Mouse (Mus musculus) embryo, embryonic 11 days (tissue): ENCODE measurements around the gene Kcnd1.
"Not testable (repeated sequence)": the region's sequence is repeated elsewhere in the genome, so short reads cannot be mapped to it uniquely, and the experiment has no call there.

ENCODE experiments used
- DNase-seq: peaks from one replicate; pipeline ENCODE4 v3.0.0-alpha.2; 2015

The Kcnd1 gene

DNA sequence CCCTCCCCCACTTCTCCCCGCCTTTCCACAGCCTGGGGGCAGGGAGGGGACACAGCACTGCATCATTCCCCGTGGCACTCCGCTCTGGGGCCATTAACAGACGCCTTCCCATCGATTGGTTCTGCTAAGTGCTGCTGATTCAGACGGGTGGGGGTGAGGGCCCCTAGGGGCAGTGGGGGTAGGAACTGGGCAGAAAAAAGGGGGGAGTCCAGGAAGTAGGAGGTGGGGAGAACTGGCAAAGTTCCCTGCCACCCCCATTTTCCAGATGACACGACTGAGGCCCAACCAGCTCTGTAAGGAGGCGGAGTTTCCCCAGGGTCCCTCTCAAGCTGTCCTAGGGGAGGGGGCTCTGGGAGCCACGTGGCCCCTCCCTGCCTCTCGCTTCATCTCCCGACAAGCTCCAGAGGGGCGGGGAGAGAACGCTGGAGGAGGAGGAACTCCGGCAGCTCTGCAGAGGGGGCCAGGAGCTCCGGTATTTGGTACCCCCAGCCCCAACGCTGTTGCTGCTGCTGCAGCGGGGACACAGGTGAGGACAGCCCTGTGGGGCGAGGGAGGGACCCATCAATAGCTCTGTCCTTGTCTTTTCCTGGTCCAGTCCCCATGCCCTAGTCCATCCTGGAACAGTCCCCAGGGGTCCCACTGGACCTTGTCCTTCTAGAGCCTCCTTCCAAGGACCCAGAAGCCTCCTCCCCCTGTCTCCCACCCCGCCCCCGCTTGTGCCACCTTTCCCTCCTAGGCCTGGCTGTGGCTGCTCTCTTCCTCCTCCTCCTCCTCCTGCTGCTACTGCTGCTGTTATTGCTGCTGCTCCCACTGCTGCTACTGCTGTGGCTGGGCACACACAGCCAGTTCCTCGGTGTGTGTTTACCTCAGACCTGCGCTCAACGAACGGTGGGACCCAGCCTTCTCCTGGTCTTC lies at the start of gene Kcnd1:
TSS of gene Kcnd1 (plus strand) at position 425 of the 915 bp plus-strand sequence.
- peak; percentile 47 for DNase-seq

DNA sequence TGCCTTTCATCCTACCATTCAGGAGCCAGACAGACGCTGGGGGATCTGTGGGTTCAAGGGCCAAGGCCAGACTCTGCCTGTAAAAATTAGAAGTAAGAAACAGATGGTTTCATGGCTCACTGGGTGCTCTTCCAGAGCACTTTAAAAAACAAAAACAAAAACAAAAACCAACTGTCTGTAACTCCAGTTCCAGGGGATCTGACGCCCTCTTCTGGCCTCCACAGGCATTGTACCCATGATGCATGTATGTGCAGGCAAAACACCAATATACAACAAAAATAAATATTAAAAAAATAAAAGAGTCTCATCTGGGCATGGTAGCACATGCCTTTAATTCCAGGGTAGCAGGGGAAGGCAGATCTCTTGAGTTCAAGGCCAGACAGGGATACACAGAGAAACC lies 49.3 kb upstream of the Kcnd1 start:
- DNase-seq = no peak

DNA sequence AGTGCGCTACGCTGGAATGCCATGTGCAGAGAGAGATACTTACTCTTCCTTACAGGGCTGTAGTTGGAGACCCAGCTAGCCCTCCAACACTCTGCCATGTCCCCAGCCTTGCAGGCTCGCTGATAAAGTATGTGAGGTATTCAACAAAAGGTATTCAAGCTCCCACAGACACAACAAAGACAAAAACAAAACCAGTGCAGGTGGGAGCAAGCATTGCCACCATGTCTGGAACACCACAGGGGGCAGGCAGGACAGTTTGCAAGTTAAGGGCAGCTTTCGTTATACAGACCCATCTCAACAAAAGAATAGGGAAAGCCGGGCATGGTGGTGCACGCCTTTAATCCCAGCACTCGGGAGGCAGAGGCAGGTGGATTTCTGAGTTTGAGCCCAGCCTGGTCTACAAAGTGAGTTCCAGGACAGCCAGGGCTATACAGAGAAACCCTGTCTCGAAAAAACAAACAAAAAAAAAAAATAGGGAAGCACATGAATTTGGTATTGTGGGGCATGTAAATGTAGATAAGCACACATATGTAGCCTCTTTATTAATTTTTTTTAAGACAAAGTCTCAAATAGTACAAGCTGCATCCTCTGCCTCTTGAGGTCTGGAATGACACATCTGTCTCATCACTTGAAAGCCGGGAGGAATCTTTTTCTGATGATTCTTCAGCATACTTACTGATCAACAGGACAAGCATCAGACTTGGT lies 46.4 kb upstream of the Kcnd1 start:
- DNase-seq = no peak

DNA sequence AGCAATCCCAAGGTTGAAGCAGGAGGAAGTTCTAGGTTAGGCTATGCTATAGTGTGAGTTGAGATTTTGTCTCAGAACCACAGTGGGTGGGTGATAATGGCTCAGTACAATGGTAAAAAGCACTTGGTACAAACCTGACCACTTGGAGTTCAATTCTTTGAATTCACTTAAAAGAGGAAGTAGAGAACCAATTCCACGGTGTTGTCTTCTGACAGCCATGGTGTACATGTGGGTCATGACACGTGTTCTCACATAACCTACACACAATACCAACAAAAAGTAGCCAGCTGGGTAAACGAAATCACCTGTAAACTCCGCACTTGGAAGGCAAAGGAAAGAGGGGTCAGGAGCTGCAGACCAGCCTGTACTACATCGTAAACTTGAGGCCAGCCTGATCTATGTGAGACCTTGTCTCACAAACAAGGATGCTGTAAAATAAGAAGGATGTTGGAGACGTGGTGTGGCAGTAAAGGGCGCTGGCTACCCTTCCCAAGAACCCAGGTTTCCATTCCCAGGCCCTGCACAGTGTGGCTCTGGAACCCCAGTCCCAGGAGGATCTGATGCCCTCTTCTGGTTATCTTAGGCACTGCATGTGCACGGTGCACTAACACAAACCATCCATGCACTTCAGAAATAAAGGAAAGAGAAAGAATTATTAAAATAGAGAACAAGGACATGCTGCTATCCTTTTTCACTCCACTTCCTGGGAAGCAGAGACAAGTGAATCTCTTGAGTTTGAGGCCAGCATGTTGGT lies 45.6 kb upstream of the Kcnd1 start:
- peak; percentile 50 for DNase-seq

DNA sequence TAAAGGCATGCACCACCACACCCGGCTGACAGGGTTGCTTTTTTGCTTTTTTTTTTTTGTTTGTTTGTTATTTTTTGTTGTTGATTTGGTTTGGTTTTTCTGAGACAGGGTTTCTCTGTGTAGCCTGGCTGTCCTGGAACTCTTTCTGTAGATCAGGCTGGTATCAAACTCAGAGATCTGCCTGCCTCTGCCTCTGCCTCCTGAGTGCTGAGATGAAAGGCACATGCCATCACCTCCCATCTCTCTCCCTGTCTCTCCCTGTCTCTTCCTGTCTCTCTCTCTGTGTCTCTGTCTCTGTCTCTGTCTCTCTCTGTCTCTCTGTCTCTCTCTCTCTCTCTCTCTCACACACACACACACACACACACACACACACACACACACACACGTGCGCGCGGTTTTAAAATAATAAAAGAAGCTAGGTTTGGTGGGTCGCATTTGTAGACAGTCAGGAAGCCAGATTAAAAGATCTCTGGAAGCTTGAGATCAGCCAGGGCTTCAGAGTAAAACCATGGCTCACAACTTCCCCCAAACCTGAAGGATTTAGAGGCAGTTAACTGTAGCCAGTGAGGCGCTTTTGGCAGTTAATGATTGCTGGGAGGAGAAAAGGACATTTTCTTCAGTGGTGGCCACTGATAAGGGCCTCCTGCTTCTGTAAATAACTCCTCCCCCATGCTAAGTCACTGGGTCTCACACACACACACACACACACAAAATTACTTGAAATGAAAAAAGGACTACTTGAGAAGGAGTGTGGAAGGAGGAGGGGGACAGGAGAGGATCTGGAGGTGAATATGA lies 43.4 kb upstream of the Kcnd1 start:
- DNase-seq = no peak

DNA sequence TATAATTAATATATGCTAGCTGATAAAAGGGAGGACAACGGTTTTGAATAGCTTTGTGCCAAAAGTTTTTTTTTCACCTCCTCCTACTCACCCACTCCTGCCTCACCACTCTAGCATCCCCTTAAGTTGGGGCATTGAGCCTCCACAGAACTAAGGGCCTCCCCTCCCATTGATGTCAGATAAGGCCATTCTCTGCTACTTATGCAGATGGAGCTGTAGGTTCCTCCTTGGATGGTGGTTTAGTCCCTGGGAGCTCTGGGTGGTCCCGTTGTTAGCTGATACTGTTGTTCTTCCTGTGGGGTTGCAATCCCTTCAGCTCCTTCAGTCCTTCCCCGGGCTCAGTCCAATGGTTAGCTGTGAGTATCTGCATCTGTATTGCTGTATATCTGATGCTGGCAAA lies 42.8 kb upstream of the Kcnd1 start:
- no peak for DNase-seq

DNA sequence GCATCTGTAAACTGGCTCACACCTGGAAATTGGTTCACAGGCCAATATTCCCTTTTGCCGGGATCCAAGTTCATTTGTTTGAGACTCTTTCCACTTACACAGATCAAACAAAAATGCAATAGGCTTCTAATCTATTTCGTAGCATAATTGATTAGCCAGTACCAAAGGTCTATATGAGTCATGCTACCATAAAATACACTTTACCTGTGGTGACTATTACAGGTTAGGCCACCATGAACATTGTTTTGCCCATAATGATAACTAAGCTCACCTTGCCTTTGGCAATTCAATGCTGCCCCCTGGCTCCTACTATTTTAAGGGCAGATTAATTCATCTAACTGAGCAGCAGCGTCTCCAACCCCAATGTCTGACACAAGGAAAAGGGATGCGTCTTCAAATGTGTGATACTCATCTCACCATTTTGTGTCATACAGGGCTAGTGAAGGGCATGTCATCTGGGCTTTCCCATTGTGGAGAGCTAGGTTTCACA lies 39.4 kb upstream of the Kcnd1 start:
- DNase-seq = no peak

DNA sequence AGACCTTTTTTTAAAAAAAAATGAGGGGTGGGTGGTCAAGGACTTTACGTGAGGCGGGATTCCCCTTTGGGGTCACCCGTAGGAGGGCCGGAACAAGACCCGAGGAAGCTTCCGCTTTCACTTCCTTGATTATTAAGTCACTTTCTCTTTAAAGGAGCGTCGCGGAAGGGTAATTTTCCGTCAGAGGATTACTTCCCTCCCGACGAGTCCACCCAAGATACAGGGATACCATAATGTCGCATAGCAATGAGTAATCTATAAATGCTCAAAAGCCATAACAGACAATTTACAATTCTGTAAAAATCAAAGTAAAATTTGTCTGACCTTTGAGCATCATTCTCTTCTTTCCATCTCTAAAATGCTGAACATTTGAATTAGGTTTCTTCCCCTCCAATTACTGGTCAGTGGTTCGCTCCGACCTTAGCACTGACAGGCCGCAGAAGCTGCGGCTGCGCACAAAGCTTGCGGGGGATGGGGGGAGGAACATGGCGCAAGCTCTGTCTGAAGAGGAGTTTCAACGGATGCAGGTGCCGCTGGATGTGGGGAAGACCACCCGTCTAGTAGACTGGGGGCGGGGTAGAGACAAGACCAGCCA lies 32.5 kb upstream of the Kcnd1 start, which contains the start of gene Gripap1:
TSS of gene Gripap1 (plus strand) at position 224 of the 595 bp plus-strand sequence.
- peak; percentile 89 for DNase-seq

DNA sequence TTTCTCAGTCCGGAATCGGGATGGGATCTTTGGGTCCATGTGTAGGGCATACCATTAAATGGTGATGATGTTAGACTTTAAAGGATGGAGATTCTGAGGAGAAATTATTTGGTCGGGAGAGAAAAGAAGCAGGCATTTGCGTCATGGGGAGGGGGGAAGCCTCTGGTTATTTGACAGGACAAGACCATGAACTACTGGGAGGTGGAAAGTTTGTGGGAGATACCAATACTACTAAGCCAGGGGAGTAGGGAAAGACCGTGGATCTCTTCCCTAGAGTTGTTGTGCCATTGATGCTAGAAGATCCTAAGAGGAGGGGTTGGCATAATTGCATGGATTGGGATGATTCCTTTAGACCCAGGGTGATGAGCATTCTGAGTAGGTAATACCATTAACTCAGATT lies 31.8 kb upstream of the Kcnd1 start:
- DNase-seq = no peak

DNA sequence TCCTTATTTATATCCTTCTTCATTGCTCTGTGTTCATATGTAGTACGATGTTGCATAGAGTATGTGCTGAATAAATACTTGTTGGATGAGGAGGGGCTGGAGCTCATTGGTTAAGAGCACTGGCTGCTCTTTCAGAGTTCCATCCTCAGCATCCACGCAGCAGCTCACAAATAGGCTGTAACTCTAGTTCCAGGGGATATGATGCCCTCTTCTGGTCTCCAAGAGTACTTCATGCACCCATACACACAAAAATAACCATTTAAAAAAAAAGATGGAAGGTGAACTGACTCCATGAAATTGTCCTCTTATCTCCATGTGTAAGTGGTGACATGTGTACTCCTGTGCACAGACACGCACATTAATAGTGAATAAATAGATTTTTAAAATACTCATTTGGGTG lies 28.7 kb upstream of the Kcnd1 start:
- peak; percentile 26 for DNase-seq

DNA sequence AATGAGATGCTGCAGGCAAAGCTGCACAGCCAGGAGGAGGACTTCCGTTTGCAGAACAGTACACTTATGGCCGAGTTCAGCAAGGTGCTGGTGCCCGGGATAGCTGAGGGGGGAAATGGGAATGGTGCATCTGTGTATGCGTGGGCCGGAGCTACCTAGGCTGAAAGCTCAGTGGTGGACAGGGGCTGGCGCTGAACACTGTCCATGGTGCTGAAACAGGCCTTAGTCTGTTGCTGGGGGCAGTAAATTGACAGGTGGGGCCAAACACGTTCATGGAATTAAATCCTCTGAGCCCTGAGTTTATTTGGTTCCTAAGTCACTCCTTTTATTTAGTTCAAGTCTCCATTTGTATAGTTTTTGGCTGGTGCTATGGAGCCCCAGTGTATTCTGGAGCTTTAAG lies 27.1 kb upstream of the Kcnd1 start:
- peak; percentile 48 for DNase-seq

DNA sequence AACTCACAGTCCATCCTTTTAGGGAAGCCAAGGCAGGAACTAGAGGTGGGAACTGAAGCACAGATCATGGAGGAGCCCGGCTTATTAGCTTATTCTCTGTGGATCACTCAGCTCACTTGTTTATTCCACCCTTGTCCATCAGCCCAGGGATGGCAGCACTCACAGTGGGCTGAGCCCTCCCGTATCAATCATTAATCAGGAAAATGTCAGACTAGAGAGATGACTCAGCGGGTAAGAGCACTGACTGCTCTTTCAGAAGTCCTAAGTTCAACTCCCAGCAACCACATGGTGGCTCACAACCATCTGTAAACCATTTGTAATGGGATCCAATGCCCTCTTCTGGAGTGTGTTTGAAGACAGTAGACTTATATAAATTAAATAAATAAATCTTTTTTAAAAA lies 24.8 kb upstream of the Kcnd1 start:
- no peak for DNase-seq

DNA sequence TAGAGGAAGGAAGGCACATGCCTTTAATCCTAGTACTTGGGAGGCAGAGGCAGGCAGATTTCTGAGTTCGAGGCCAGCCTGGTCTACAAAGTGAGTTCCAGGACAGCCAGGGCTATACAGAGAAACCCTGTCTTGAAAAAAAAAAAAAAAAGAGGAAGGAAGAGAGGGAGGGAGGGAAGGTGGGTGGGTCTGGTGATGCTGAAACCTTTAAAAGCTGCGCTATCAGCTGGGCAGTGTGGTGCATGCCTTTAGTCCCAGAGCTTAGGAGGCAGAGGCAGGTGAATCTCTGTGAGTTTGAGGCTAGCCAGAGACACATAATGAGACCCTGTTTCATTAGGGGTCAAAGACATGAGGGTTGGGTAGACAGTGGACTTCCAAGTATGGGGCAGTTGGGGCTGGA lies 19.9 kb upstream of the Kcnd1 start:
- not testable (repeated sequence) for DNase-seq

DNA sequence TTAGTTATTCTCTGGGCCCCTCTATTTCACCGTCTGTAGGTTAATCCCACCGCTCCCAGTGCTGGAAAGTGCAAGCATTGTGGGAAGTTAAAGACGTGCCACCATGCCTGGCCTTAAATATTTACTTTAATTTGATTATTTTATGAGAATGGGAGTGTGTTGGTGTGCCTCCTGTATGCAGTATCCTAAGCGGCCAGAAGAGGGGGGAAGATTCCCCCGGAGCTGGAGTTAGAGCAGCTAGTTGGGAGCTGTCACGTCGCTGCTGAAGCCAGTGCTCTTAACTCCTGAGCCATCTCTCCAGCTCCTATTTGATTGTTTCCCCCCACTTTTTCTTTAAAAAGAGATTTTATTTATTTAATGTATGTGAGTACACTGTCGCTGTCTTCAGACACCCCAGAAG lies 7.1 kb upstream of the Kcnd1 start:
- peak; percentile 10 for DNase-seq

DNA sequence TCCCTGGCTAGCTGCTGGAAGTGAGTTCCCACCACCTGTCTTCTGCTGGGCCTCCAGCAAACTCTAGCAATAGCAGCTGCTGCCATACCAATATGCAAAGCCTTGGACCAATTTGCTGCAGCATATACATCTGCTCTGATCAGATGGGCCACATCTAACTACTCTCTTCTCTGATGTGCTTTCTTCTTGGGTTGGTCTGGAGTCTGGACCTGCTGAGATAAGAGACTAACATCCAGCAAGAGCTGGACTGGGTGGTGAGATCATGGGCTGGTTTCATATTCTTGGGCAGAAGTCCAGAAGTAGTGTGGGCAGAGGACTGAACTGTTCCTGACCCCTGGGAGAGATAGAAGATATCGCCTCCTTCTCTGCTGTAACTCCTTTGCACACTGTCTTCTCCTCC lies 15.1 kb downstream of the Kcnd1 start:
- no peak for DNase-seq

DNA sequence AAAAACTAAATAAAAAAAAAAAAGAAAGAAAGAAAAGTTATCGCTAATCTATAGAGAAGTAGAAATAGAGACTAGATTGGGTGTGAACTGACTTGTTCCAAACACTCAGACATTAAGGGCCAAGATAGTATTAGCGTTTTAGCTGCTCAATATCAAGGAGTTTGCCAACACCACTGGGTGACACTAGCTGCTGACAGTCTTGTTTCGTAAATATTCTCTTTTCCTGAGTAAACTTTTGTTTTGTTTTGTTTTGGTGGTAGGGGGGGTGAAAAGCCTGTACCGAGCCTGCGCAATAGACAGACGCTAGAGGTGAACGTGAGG lies 18.7 kb downstream of the Kcnd1 start:
- no peak for DNase-seq

DNA sequence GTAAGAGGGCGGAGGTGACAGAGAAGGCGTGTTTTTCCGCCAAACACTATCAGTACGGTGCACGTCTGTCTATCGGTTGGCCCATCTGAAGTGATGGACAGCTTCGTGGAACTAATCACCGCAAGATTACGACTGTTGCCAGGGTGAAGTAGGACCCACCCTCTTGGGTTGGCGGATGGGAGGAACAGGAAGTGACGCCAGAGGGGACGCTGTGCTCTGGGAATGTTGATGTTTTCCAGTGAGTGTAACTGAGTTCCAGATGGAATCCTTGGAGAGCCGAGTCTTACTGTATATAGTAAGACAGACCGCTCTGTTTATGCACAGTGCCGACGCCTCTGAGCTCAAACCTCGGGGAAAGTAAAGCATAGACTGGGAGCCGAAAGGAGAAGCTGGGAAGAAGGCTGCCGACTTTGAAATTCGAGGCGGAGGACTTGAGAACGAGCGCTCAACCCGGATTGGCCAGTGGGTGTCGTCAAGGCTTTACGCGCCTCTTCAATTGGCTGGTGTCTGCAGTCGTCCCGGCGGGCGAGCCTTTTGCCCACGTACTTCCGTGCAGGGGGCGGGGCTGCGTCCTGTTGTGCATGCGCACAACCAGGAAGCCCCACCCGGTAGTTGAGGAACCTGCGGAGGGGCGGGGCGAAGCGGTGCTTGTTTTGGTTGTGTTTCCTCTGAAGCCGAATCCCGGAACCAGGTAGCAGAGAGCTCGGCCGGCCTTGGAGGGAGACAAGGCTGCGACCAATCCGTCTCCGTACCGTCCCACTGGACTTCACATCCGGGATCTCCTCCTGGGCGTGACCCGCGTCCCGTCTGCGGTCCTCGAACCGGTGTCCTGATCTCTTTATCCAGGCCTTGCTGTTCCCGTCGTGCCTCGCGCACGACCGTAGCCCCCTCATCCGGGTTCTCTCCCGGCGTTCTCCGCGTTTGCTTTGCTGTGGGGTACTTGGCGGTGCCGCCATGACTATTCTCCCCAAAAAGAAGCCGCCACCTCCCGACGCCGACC lies 19.4 kb downstream of the Kcnd1 start, which contains the start of gene Otud5:
TSS of gene Otud5 (plus strand) at position 202 of the 1,000 bp plus-strand sequence.
- peak; percentile 95 for DNase-seq

DNA sequence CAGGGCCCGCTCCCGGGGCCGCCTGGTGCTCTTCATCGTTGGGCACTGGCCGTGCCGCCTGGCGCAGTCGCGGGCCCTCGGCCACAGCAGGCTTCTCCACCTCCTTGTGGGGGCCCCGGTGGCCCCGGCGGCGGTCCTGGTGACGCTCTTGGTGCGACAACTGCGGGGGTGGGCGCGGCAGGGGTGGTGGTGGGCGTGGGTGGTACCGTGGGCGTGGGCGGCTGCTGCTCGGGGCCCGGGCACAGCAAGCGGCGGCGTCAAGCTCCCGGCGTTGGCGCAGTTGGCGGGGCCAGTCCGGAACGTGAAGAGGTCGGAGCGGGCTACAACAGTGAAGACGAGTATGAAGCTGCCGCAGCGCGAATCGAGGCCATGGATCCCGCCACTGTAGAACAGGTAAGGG lies 20.2 kb downstream of the Kcnd1 start:
- DNase-seq = no peak

DNA sequence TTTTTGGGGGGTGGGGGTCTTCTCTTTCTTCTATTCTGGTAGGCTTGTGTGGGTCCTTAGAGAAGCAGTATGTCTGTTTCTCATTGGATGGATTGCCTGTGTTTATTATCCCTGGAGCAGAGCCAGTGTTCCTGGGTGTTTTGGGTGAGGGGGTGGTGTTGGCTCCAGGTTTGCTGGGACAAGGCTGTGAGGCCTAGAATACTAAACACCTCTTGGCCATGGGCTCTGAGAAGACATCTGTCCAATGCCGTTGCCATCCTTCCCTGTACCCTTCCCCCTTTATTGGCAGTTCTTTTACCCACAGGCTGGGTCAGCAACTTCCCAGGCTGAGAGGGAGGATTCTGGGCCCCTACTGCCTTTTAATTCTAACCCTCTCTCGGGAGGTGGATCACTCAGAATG lies 25.8 kb downstream of the Kcnd1 start:
- DNase-seq = no peak

DNA sequence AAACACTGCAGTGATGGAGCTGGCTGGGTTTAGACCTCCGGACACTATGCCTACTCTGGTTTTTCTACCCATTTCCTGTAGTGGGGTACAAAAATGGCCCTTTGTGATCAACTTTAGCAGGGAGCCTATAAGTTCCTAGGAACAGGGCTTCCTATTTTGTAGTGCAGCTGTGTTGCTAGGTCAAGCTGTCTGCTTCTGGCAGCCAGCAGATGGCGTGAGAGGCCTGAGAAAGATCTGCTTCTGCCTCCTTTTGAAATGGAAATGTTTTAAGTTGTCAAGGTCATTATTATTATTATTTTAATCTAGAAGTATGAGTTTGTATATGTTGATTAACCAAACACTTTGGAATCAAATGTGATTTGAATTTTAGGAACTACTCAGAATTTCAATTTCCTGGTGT lies 32.5 kb downstream of the Kcnd1 start:
- no peak for DNase-seq
